Mouse (Mus musculus) testis, adult 2 months (tissue): ENCODE measurements around the gene 1600014C23Rik. TPM values are rescaled to one million over a fixed set of nuclear protein-coding genes. Genes with fewer than 3 reads are reported as not detected.

ENCODE experiments used
- H3K27ac ChIP-seq: fragments of 200-500 bp; 2 replicates; pipeline ENCODE4 v1.5.1; 2012; ENCODE audit warnings: low read depth, low read length; ENCODE audit not compliant: control insufficient read depth, insufficient read depth
- H3K27me3 ChIP-seq: fragments of 200-500 bp; 2 replicates; pipeline ENCODE4 v1.6.1; 2012; ENCODE audit warnings: mild to moderate bottlenecking, low read length, moderate library complexity; ENCODE audit not compliant: control insufficient read depth, insufficient read depth
- H3K36me3 ChIP-seq: fragments of 200-500 bp; 2 replicates; pipeline ENCODE4 v1.6.1; 2012; ENCODE audit warnings: mild to moderate bottlenecking, low read length; ENCODE audit not compliant: control insufficient read depth, insufficient read depth
- H3K4me1 ChIP-seq: fragments of 200-500 bp; 2 replicates; pipeline ENCODE4 v1.6.1; 2012; ENCODE audit warnings: low read length; ENCODE audit not compliant: control insufficient read depth, insufficient read depth
- H3K4me3 ChIP-seq: fragments of 200-500 bp; 2 replicates; pipeline ENCODE4 v1.5.1; 2012; ENCODE audit warnings: low read depth, mild to moderate bottlenecking, low read length, moderate library complexity, mixed read lengths; ENCODE audit not compliant: control insufficient read depth
- CTCF ChIP-seq: fragments of 200-500 bp; IDR thresholded peaks from 2 replicates; pipeline ENCODE4 v1.5.1; 2012; ENCODE audit warnings: low read depth, mild to moderate bottlenecking, inconsistent platforms, low read length, moderate library complexity; ENCODE audit not compliant: control insufficient read depth, insufficient read depth, insufficient replicate concordance
- POLR2A ChIP-seq: fragments of 200-500 bp; IDR thresholded peaks from 2 replicates; pipeline ENCODE4 v1.6.1; 2012; ENCODE audit warnings: low read depth, mild to moderate bottlenecking, inconsistent platforms, low read length, moderate library complexity; ENCODE audit not compliant: control insufficient read depth
- polyA plus RNA-seq: library from polyadenylated mRNA; depleted of rRNA; stranded (reverse); fragments of >200 nt; gene quantifications from 2 replicates; pipeline ENCODE4 v1.2.3, GENCODE M21; 2012; rRNA removed

1600014C23Rik gene
- polyA plus RNA-seq, result 0.36 and 0.79 TPM in 2 replicates

GRCm38 (mm10) chr17:45733735-45734301 lies at the start of gene 1600014C23Rik:
TSS of gene 1600014C23Rik (minus strand) at chr17:45733844.
- H3K27me3 ChIP-seq, result no peaks in the 10 kb centered on the region; the same call in 1 of the 2 replicates
- peak within 1 kb of the TSS; percentile 74 for H3K4me3 ChIP-seq
- no peak within 1 kb of the TSS for H3K27ac ChIP-seq
- TF ChIP-seq CTCF, result no peak
- no peak for TF ChIP-seq POLR2A
- H3K36me3 ChIP-seq, result no peaks in the 10 kb centered on the region
- H3K4me1 ChIP-seq, result peaks cover 26% of the 10 kb centered on the region

DNA sequence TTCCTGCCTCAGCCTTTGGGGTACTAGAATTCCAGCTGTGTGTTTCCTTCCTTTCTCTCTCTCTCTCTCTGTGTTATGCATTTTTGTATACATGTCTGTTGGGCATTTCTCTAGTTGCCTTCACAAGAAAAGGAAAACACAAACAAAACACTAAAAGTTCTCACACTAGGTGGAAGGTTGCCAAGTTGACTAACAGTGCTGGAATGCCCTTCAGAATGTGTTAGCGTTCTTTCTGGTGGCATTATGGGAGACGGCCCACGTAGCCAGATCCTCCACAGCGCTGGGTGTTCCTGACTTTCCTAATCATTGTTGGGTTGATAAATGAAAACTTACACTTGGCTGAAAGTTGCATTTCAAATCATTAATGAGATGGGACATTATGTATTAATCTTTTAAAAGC lies 44.8 kb upstream of the 1600014C23Rik start:
- TF ChIP-seq CTCF, result no peak
- no peak for TF ChIP-seq POLR2A
- Histone ChIP-seq H3K27ac (no peak overlapping the region), H3K4me3 (no peak overlapping the region), H3K4me1 (no peaks in the 10 kb centered on the region), H3K36me3 (no peaks in the 10 kb centered on the region), H3K27me3 (no peaks in the 10 kb centered on the region)

DNA sequence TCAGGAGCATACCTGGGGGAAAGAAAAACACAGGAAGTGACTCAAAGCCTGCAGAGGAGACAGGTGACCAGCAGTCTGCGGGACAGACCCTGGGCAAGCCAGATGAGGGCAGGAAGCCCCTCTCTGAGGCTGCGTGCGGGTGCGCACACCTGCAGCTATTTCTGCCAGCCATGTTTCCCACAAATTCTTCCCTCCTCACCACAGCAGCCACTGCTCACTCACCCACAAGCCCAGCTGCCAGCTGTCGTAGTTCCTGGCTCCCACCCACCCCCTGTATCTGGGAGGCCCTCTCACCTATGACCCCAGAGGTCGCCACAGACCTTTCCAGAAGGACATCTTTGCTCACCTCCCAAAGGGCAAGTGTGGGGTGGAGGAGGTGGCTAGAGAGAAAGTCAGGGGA lies 43.8 kb upstream of the 1600014C23Rik start:
- Histone ChIP-seq H3K4me1 (no peaks in the 10 kb centered on the region), H3K27me3 (no peaks in the 10 kb centered on the region), H3K27ac (no peak overlapping the region), H3K4me3 (no peak overlapping the region), H3K36me3 (no peaks in the 10 kb centered on the region)
- TF ChIP-seq CTCF (no peak), POLR2A (no peak)

GRCm38 (mm10) chr17:45776185-45776584 lies 42.5 kb upstream of the 1600014C23Rik start:
- no peak for TF ChIP-seq POLR2A
- H3K36me3 ChIP-seq, result no peaks in the 10 kb centered on the region
- no peaks in the 10 kb centered on the region for H3K4me1 ChIP-seq
- no peak overlapping the region for H3K27ac ChIP-seq
- no peak overlapping the region for H3K4me3 ChIP-seq
- no peaks in the 10 kb centered on the region for H3K27me3 ChIP-seq

DNA sequence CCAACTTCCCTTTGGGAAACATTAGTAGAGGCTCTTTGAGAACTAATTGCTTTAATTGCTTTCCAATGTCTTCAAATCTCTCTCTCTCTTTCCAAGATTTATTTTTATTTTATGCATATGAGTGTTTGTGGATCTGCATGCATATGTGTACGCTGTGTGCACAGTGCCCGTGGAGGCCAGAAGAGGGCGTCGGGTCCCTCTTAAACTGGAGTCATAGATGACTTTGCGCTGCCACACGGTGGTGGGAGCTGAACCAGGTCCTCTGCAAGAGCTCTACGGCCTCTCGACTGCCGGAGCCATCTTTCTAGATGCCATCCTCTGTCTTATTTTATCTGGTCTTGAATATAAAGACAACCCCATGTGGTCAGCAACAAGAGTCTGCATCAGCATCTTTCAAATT lies 41.8 kb upstream of the 1600014C23Rik start:
- Histone ChIP-seq H3K4me3 (no peak overlapping the region), H3K4me1 (no peaks in the 10 kb centered on the region), H3K27ac (no peak overlapping the region), H3K36me3 (no peaks in the 10 kb centered on the region), H3K27me3 (no peaks in the 10 kb centered on the region)
- TF ChIP-seq CTCF (no peak), POLR2A (no peak)

DNA sequence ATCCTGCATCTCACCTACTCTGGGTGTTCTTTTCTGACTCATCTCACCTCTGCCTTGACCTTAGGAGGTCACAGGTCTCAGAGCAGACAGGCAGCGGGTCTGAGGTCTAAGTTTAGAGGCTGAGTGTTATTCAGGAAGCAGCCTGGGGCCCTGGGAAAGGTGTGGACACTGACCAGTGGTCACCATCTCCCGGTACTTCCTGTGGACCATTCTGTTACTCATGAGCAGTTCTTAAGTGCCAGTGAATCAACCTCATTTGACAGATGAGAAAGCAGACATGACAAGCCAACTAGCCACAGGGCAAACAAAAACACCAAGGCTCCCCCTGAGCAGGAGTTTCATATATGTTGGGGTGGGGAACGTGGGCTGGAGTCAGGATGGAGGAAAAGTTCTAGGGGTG lies 38.9 kb upstream of the 1600014C23Rik start:
- Histone ChIP-seq H3K27me3 (no peaks in the 10 kb centered on the region), H3K36me3 (no peaks in the 10 kb centered on the region), H3K27ac (no peak overlapping the region), H3K4me3 (no peak overlapping the region), H3K4me1 (no peaks in the 10 kb centered on the region)
- no peak for TF ChIP-seq POLR2A
- no peak for TF ChIP-seq CTCF

DNA sequence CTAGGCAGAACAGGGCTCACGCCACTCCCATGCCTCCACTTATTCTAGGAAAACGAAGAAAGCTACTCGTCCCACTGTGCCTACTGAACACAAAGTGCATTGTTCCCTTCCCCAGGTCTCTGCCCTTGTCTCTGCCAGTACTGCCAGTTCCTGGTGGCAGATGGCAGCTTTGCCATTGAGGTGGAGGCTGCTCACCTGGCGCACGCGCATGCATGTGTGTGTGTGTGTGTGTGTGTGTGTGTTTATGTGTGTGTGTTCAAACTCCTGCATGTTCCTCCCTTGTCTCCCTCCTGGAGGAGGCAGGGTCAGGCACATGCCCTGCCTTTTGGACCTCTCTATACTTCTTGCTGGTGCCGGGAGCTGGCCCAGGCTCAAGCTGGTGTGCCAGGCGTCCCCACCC lies 38.5 kb upstream of the 1600014C23Rik start:
- TF ChIP-seq POLR2A, result no peak
- TF ChIP-seq CTCF, result no peak
- no peaks in the 10 kb centered on the region; the same call in 1 of the 2 replicates for H3K4me1 ChIP-seq
- no peak overlapping the region for H3K27ac ChIP-seq
- H3K27me3 ChIP-seq, result no peaks in the 10 kb centered on the region
- no peak overlapping the region for H3K4me3 ChIP-seq
- H3K36me3 ChIP-seq, result no peaks in the 10 kb centered on the region

DNA sequence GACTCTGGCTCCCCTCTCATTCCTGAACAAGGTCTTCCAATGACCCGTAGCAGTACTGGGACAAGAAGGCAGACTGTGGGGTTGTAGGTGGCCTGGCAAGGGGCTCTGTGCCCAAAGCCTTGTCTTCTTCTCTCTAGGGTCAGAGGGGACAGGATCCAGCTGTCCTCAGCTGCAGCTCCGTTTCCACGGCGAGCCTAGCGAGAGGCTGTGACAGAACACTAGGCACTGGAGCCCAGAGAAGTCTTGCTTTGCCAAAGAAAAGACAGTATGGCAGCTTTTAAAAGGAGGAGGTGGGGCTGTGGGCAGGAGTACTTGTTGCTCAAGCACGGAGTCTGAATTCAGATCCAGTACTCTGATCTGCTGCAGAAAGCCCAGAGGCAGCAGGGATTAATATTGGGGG lies 36.8 kb upstream of the 1600014C23Rik start:
- Histone ChIP-seq H3K4me1 (no peaks in the 10 kb centered on the region; the same call in 1 of the 2 replicates), H3K36me3 (no peaks in the 10 kb centered on the region), H3K27me3 (no peaks in the 10 kb centered on the region), H3K4me3 (no peak overlapping the region), H3K27ac (no peak overlapping the region)
- TF ChIP-seq POLR2A (no peak), CTCF (no peak)
